Mouse (Mus musculus): ENCODE results near the gene Ccdc113. TPM values are rescaled to one million over a fixed set of nuclear protein-coding genes. Genes with fewer than 3 reads are reported as not detected.

The Ccdc113 gene
- polyA plus RNA-seq, 1 experiment from 2014 or later: not detected

DNA sequence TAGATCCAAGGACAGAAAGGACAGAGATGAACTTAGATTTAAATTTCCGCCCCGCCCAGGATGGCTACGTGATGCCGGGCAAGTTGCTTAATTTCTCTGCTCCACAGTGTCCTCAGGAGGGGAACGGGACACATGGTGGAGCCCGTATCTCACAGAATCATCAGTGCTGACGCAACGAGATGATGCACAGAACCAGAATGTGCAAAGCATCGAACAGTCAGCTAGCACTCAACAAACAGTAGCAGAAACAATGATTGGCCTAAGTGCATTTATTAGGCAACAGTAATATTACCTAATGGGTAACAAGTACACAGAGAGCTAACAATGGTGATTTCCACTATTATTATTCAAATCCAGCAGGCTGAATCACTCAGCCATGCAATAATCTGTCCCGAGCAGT, 5.7 kb upstream of the Ccdc113 start:
- Histone ChIP-seq H3K9me3 (ENCODE audit: low read length) (no peaks in the 10 kb centered on the region), H3K27ac (ENCODE audit: low read depth) (no peak overlapping the region), H3K36me3 (replicated peaks; ENCODE audit: insufficient read depth, low read length) (no peaks in the 10 kb centered on the region), H3K4me3 (ENCODE audit: low read depth, low read length) (no peak overlapping the region), H3K4me2 (ENCODE audit: low read depth, low read length) (no peak overlapping the region), H3K4me1 (ENCODE audit: insufficient read depth) (no peaks in the 10 kb centered on the region), H3K9ac (replicated peaks) (no peak overlapping the region), H3K27me3 (ENCODE audit: insufficient read depth, low read length) (no peaks in the 10 kb centered on the region)
- no peak for TF ChIP-seq EP300 (IDR thresholded peaks at IDR 0.05; ENCODE audit: low read depth)
- TF ChIP-seq CTCF (IDR thresholded peaks at IDR 0.05; ENCODE audit: low read depth): no peak
- DNase-seq (no peak), ATAC-seq (no peak)
- 86% methylated on average over 10 of the region's 10 CpGs for WGBS (ENCODE audit: insufficient replicate concordance)

DNA sequence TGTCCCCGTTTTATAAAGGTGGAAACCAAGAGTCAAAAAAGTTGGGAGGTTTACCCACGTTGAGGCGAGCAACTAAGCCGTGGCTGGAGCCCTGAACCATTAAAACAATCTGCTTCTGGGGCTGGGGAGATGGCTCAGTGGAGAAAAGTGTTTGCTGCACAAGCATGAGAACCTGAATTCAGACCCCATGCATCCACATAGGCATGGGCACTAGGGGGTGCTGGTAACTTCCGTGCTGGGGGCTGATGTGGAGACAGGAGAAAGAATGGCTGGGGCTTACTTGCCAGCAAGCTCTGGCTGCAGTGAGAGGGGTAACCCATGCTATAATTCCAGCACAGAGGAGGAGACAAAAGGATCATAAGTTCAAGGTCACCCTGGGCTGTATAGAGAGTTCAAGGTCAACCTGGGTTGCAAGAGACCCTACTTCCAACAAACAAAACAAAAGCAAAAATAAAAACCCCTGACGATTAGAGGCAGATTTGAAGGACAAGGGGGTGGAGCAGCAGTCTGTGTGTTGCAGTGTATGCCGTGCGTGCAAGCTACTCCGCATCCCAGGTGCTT, 5.1 kb upstream of the Ccdc113 start:
- H3K4me3 ChIP-seq (ENCODE audit: low read depth, low read length): no peak overlapping the region
- no peak overlapping the region for H3K27ac ChIP-seq (ENCODE audit: low read depth)
- H3K36me3 ChIP-seq (replicated peaks; ENCODE audit: insufficient read depth, low read length): no peaks in the 10 kb centered on the region
- peaks cover 3% of the 10 kb centered on the region for H3K4me1 ChIP-seq (ENCODE audit: insufficient read depth)
- H3K4me2 ChIP-seq (ENCODE audit: low read depth, low read length): no peak overlapping the region
- 56% methylated on average over 9 of the region's 9 CpGs for WGBS (ENCODE audit: insufficient replicate concordance)
- ATAC-seq (no peak), DNase-seq (no peak)
- H3K27me3 ChIP-seq (ENCODE audit: insufficient read depth, low read length): no peaks in the 10 kb centered on the region
- no peaks in the 10 kb centered on the region for H3K9me3 ChIP-seq (ENCODE audit: low read length)
- H3K9ac ChIP-seq (replicated peaks): no peak overlapping the region
- no peak for TF ChIP-seq EP300 (IDR thresholded peaks at IDR 0.05; ENCODE audit: low read depth)
- peak; percentile 19 for TF ChIP-seq CTCF (IDR thresholded peaks at IDR 0.05; ENCODE audit: low read depth)

DNA sequence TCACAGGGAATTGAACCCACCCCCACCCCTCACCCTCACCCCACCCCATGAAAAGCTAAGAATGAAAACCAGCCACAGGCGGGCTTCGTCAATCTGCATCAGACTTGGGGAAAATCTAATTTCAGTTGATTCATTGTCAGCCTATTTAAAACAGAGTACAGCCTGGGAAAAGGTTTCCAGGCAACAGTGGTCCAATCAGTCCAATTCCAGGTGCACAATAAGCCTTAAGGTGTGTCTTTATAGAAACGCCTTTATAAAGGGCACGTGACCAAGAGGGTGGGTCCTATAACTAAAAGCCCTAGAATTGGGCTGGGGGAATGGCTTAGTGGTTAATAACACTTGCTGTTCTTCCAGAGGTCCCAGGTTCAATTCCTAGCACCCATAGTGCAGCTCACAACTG, 1.7 kb upstream of the Ccdc113 start:
- no peak overlapping the region for H3K9ac ChIP-seq (replicated peaks)
- no peak overlapping the region for H3K4me2 ChIP-seq (ENCODE audit: low read depth, low read length)
- H3K4me3 ChIP-seq (ENCODE audit: low read depth, low read length): no peak overlapping the region
- H3K27me3 ChIP-seq (ENCODE audit: insufficient read depth, low read length): no peaks in the 10 kb centered on the region
- TF ChIP-seq CTCF (IDR thresholded peaks at IDR 0.05; ENCODE audit: low read depth): no peak
- no peak for TF ChIP-seq EP300 (IDR thresholded peaks at IDR 0.05; ENCODE audit: low read depth)
- no peak overlapping the region for H3K27ac ChIP-seq (ENCODE audit: low read depth)
- WGBS (ENCODE audit: insufficient replicate concordance): 65% methylated on average over 4 of the region's 4 CpGs
- ATAC-seq (no peak), DNase-seq (no peak)
- no peaks in the 10 kb centered on the region for H3K36me3 ChIP-seq (replicated peaks; ENCODE audit: insufficient read depth, low read length)
- H3K4me1 ChIP-seq (ENCODE audit: insufficient read depth): peaks cover 5% of the 10 kb centered on the region
- H3K9me3 ChIP-seq (ENCODE audit: low read length): no peaks in the 10 kb centered on the region

DNA sequence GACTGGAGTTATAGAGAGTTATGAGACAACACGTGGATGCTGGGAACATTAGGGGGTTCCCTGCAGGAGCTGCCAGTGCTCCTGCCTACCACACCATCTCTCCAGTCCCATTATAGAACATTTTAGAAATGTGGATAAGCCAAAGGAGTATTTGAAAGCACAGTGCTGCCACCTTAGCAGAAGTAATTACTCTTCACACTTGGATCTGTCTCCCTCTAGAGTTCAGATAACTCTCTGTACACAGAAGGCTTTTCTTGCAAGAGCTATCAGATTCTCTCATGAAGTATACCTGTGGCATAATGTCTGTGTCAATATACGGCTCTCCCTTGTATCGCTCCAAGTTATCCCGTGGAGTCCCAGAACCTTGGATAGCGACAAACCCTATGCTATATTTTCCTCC, 5.6 kb downstream of the Ccdc113 start:
- Histone ChIP-seq H3K4me2 (ENCODE audit: low read depth, low read length) (no peak overlapping the region), H3K27ac (ENCODE audit: low read depth) (no peak overlapping the region), H3K27me3 (ENCODE audit: insufficient read depth, low read length) (no peaks in the 10 kb centered on the region), H3K36me3 (replicated peaks; ENCODE audit: insufficient read depth, low read length) (no peaks in the 10 kb centered on the region), H3K4me1 (ENCODE audit: insufficient read depth) (no peaks in the 10 kb centered on the region), H3K9me3 (ENCODE audit: low read length) (no peaks in the 10 kb centered on the region), H3K4me3 (ENCODE audit: low read depth, low read length) (no peak overlapping the region), H3K9ac (replicated peaks) (no peak overlapping the region)
- ATAC-seq: no peak
- DNase-seq: no peak
- WGBS (ENCODE audit: insufficient replicate concordance): 79% methylated on average over 5 of the region's 5 CpGs
- TF ChIP-seq CTCF (IDR thresholded peaks at IDR 0.05; ENCODE audit: low read depth): no peak
- TF ChIP-seq EP300 (IDR thresholded peaks at IDR 0.05; ENCODE audit: low read depth): no peak

DNA sequence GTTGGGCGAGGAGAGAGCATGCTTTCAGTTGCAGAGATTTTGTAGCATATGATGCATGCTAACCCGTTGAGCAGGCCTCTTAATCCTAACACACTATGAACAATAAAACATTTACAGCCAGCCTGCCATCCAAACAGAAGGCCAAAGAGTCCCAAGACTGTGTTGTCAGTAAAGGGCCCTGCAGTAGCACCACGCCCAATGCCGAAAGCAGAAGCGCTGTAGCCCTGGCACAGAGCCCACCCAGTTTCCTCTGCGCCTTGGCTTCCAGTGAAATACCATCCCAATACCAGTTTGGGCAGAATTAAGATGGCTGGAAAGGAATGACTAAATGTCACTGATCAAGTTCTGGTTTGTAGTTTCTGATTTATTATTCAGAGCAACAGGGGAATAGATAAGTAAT, 8.3 kb downstream of the Ccdc113 start:
- ATAC-seq: no peak

DNA sequence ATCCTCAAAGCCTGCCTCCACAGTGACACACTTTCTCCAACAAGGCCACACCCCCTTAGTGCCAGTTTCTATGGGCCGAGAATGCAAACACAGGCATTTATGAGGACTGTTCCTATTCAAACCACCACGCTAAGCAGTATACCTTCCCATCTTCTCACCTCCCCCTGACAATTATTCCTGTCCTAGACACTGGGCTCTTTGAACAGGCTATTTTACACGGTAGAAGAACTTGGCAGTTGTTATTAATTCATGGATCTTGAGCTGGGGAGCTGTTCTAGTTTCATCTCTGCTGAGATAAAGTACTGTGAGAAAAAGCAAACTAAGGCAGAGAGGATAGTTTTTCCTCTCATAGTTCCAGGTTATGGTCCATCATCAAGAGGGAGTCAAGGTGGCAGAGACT, 9.2 kb downstream of the Ccdc113 start:
- H3K4me3 ChIP-seq (ENCODE audit: low read depth, low read length): no peak overlapping the region
- H3K27ac ChIP-seq (ENCODE audit: low read depth): no peak overlapping the region
- WGBS (ENCODE audit: insufficient replicate concordance): 77% methylated on average over 3 of the region's 3 CpGs
- no peak for TF ChIP-seq EP300 (IDR thresholded peaks at IDR 0.05; ENCODE audit: low read depth)
- TF ChIP-seq CTCF (IDR thresholded peaks at IDR 0.05; ENCODE audit: low read depth): no peak
- no peak for DNase-seq
- H3K9ac ChIP-seq (replicated peaks): no peak overlapping the region
- no peaks in the 10 kb centered on the region for H3K4me1 ChIP-seq (ENCODE audit: insufficient read depth)
- ATAC-seq: no peak
- no peaks in the 10 kb centered on the region for H3K27me3 ChIP-seq (ENCODE audit: insufficient read depth, low read length)
- no peaks in the 10 kb centered on the region for H3K36me3 ChIP-seq (replicated peaks; ENCODE audit: insufficient read depth, low read length)
- no peaks in the 10 kb centered on the region for H3K9me3 ChIP-seq (ENCODE audit: low read length)
- no peak overlapping the region for H3K4me2 ChIP-seq (ENCODE audit: low read depth, low read length)

More for the DNA sequence above, 8.3 kb downstream of the Ccdc113 start:
- Histone ChIP-seq H3K4me1 (ENCODE audit: insufficient read depth) (no peaks in the 10 kb centered on the region), H3K27me3 (ENCODE audit: insufficient read depth, low read length) (no peaks in the 10 kb centered on the region), H3K4me3 (ENCODE audit: low read depth, low read length) (no peak overlapping the region), H3K9me3 (ENCODE audit: low read length) (no peaks in the 10 kb centered on the region), H3K36me3 (replicated peaks; ENCODE audit: insufficient read depth, low read length) (no peaks in the 10 kb centered on the region), H3K27ac (ENCODE audit: low read depth) (no peak overlapping the region), H3K4me2 (ENCODE audit: low read depth, low read length) (no peak overlapping the region), H3K9ac (replicated peaks) (no peak overlapping the region)
- no peak for DNase-seq
- TF ChIP-seq CTCF (IDR thresholded peaks at IDR 0.05; ENCODE audit: low read depth) (no peak), EP300 (IDR thresholded peaks at IDR 0.05; ENCODE audit: low read depth) (no peak)
- 84% methylated on average over 6 of the region's 6 CpGs for WGBS (ENCODE audit: insufficient replicate concordance)

DNA sequence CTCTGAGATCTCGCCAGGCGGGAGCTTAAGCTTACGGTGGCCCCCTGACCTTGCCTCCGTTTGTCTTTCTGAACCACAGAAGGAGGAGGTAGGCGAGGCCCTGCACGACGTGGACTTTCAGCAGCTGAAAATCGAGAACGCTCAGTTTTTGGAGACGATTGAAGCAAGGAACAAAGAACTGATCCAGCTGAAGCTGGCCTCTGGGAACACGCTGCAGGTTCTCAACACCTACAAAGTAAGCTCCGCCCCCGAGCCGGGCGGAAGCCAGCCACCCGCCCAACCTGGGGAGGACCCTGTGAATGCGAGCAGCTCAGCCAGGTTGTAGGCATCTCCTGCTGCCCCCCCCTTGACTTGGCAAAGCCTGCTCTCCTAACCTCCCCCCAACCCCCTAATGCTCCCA, 11.9 kb downstream of the Ccdc113 start:
- H3K9me3 ChIP-seq (ENCODE audit: low read length): no peaks in the 10 kb centered on the region

More for the DNA sequence above, 11.9 kb downstream of the Ccdc113 start:
- Histone ChIP-seq H3K27me3 (ENCODE audit: insufficient read depth, low read length) (no peaks in the 10 kb centered on the region), H3K4me1 (ENCODE audit: insufficient read depth) (no peaks in the 10 kb centered on the region), H3K9ac (replicated peaks) (no peak overlapping the region), H3K4me3 (ENCODE audit: low read depth, low read length) (no peak overlapping the region), H3K36me3 (replicated peaks; ENCODE audit: insufficient read depth, low read length) (no peaks in the 10 kb centered on the region), H3K4me2 (ENCODE audit: low read depth, low read length) (no peak overlapping the region), H3K27ac (ENCODE audit: low read depth) (no peak overlapping the region)
- no peak for DNase-seq
- ATAC-seq: no peak
- TF ChIP-seq CTCF (IDR thresholded peaks at IDR 0.05; ENCODE audit: low read depth) (no peak), EP300 (IDR thresholded peaks at IDR 0.05; ENCODE audit: low read depth) (no peak)
- 75% methylated on average over 17 of the region's 17 CpGs for WGBS (ENCODE audit: insufficient replicate concordance)

Data from liver, postnatal 0 days (tissue).